Mouse (Mus musculus): Measurements from ENCODE around the gene Mrpl4. TPM values are rescaled to one million over a fixed set of nuclear protein-coding genes. Genes with fewer than 3 reads are reported as not detected.
A peak's percentile ranks its signal among the peaks of the same experiment; 100 is the strongest.

Mrpl4 gene
- total and polyA plus RNA-seq, 3 experiments: 280 to 474 TPM; not detected in 1

- TF ChIP-seq JUND (IDR thresholded peaks at IDR 0.05; ENCODE audit: low read depth, low read length) (no peak), HCFC1 (IDR thresholded peaks at IDR 0.05; ENCODE audit: low read depth, low read length) (no peak), POLR2AphosphoS5 (IDR thresholded peaks at IDR 0.05; ENCODE audit: borderline replicate concordance, low read depth, low read length) (no peak; the same call in 1 of the 2 replicates), CTCF (IDR thresholded peaks at IDR 0.05 in 2 of 3, conservative IDR thresholded peaks at IDR 0.05 in 1 of 3; ENCODE audit: control insufficient read depth in 1 of 3, insufficient read depth in 1 of 3, low read depth in 2 of 3, low read length in 3 of 3, poor library complexity in 1 of 3, severe bottlenecking in 1 of 3) (peak in 1 of 3 experiments; percentile 99; a peak in 2 of 6 replicates), BHLHE40 (IDR thresholded peaks at IDR 0.05; ENCODE audit: borderline replicate concordance, low read depth, low read length) (no peak), RAD21 (IDR thresholded peaks at IDR 0.05; ENCODE audit: low read depth, low read length) (no peak), UBTF (IDR thresholded peaks at IDR 0.05; ENCODE audit: borderline replicate concordance, insufficient read depth, low read depth, low read length) (no peak), TAL1 (IDR thresholded peaks at IDR 0.05; ENCODE audit: low read length) (peak; percentile 100), NRF1 (IDR thresholded peaks at IDR 0.05; ENCODE audit: insufficient read depth, low read depth, low read length, poor library complexity, severe bottlenecking) (no peak), POLR2A (IDR thresholded peaks at IDR 0.05; ENCODE audit: control insufficient read depth in 1 of 2, insufficient read depth in 1 of 2, low read depth in 1 of 2, low read length in 2 of 2, poor library complexity in 1 of 2) (no peak), GATA1 (IDR thresholded peaks at IDR 0.05; ENCODE audit: low read depth, low read length) (peak; percentile 99), CHD1 (IDR thresholded peaks at IDR 0.05; ENCODE audit: low read depth, low read length) (no peak), MYB (IDR thresholded peaks at IDR 0.05; ENCODE audit: low read depth, low read length) (no peak)
- Histone ChIP-seq H3K4me1 (ENCODE audit: control insufficient read depth in 1 of 2, insufficient read depth in 2 of 2, low read length in 2 of 2) (peaks cover 14 to 30% of the 10 kb centered on the region in 2 experiments), H3K9me3 (replicated peaks; ENCODE audit: insufficient read depth, low read length) (no peaks in the 10 kb centered on the region), H3K9ac (ENCODE audit: control insufficient read depth, low read depth, low read length, poor library complexity, severe bottlenecking) (peak within 1 kb of the TSS; percentile 73), H3K27ac (ENCODE audit: control insufficient read depth, low read depth, low read length) (peak within 1 kb of the TSS; percentile 83), H3K79me2 (ENCODE audit: control insufficient read depth, insufficient read depth, low read length, poor library complexity) (peaks cover 23% of the 10 kb centered on the region), H3K27me3 (ENCODE audit: control insufficient read depth in 1 of 2, insufficient read depth in 2 of 2, low read length in 2 of 2) (no peaks in the 10 kb centered on the region), H3K36me3 (ENCODE audit: control insufficient read depth in 1 of 2, insufficient read depth in 2 of 2, low read length in 2 of 2) (peaks cover 0 to 17% of the 10 kb centered on the region in 2 experiments; a peak in 2 of 4 replicates), H3K4me3 (ENCODE audit: control insufficient read depth in 1 of 2, insufficient read depth in 1 of 2, low read depth in 2 of 2, low read length in 2 of 2) (peak within 1 kb of the TSS; percentile 53 to 58)
- peak; percentile 100 for DNase-seq (ENCODE audit: low read depth, low spot score)
Observed at GRCm38 (mm10) chr9:21029291-21030054, 26.9 kb downstream of the Mrpl4 start, which contains the start of gene Icam4. Gene Icam4 (plus strand): TSS chr9:21029373.

- Histone ChIP-seq H3K9me3 (replicated peaks; ENCODE audit: insufficient read depth, low read length) (no peaks in the 10 kb centered on the region), H3K4me1 (ENCODE audit: control insufficient read depth in 1 of 2, insufficient read depth in 2 of 2, low read length in 2 of 2) (peaks cover 14 to 31% of the 10 kb centered on the region in 2 experiments), H3K9ac (ENCODE audit: control insufficient read depth, low read depth, low read length, poor library complexity, severe bottlenecking) (peak overlapping the region; percentile 73), H3K27me3 (ENCODE audit: control insufficient read depth in 1 of 2, insufficient read depth in 2 of 2, low read length in 2 of 2) (no peaks in the 10 kb centered on the region), H3K27ac (ENCODE audit: control insufficient read depth, low read depth, low read length) (peak overlapping the region; percentile 83), H3K4me3 (ENCODE audit: control insufficient read depth in 1 of 2, insufficient read depth in 1 of 2, low read depth in 2 of 2, low read length in 2 of 2) (peak overlapping the region; percentile 53 to 58), H3K79me2 (ENCODE audit: control insufficient read depth, insufficient read depth, low read length, poor library complexity) (peaks cover 23% of the 10 kb centered on the region), H3K36me3 (ENCODE audit: control insufficient read depth in 1 of 2, insufficient read depth in 2 of 2, low read length in 2 of 2) (peaks cover 0 to 17% of the 10 kb centered on the region in 2 experiments; a peak in 2 of 4 replicates)
- no peak for TF ChIP-seq UBTF (IDR thresholded peaks at IDR 0.05; ENCODE audit: borderline replicate concordance, insufficient read depth, low read depth, low read length)
- TF ChIP-seq NRF1 (IDR thresholded peaks at IDR 0.05; ENCODE audit: insufficient read depth, low read depth, low read length, poor library complexity, severe bottlenecking): no peak
- no peak; a peak in 1 of 6 replicates for TF ChIP-seq CTCF (IDR thresholded peaks at IDR 0.05 in 2 of 3, conservative IDR thresholded peaks at IDR 0.05 in 1 of 3; ENCODE audit: control insufficient read depth in 1 of 3, insufficient read depth in 1 of 3, low read depth in 2 of 3, low read length in 3 of 3, poor library complexity in 1 of 3, severe bottlenecking in 1 of 3)
- no peak for TF ChIP-seq KAT2A (conservative IDR thresholded peaks at IDR 0.05; ENCODE audit: low read depth, low read length)
- TF ChIP-seq MXI1 (IDR thresholded peaks at IDR 0.05; ENCODE audit: low read depth, low read length): no peak
- no peak for TF ChIP-seq RAD21 (IDR thresholded peaks at IDR 0.05; ENCODE audit: low read depth, low read length)
- TF ChIP-seq SIN3A (IDR thresholded peaks at IDR 0.05; ENCODE audit: low read length): no peak
- TF ChIP-seq ETS1 (IDR thresholded peaks at IDR 0.05; ENCODE audit: low read depth, low read length): no peak
- TF ChIP-seq GATA1 (IDR thresholded peaks at IDR 0.05; ENCODE audit: low read depth, low read length): no peak
- TF ChIP-seq CHD2 (IDR thresholded peaks at IDR 0.05; ENCODE audit: low read length): no peak
- no peak for TF ChIP-seq HCFC1 (IDR thresholded peaks at IDR 0.05; ENCODE audit: low read depth, low read length)
- no peak for TF ChIP-seq MYC (IDR thresholded peaks at IDR 0.05; ENCODE audit: low read depth, low read length)
- DNase-seq (ENCODE audit: low read depth, low spot score): peak; percentile 96
Observed at GRCm38 (mm10) chr9:21030055-21030600, 27.6 kb downstream of the Mrpl4 start.
